Mouse (Mus musculus): ENCODE measurements around the gene Gtpbp4. TPM values are rescaled to one million over a fixed set of nuclear protein-coding genes. Genes with fewer than 3 reads are reported as not detected.

Gtpbp4 gene
- 27.0 TPM for polyA plus RNA-seq (2012; fragmentation: generic; extraction: Trizol)

GRCm38 (mm10) chr13:8995990-8996786 is at the start of gene Gtpbp4:
Gene Gtpbp4, minus strand, starts transcription at chr13:8996083.
- no peak for TF ChIP-seq E2F4 (IDR thresholded peaks at IDR 0.05; ENCODE audit: insufficient read depth)
- peak in 1 of 3 experiments; percentile 30 for TF ChIP-seq MYOG (IDR thresholded peaks at IDR 0.05; ENCODE audit: control insufficient read depth in 1 of 3, insufficient read depth in 1 of 3, insufficient read length in 2 of 3, low read depth in 2 of 3)
- TF ChIP-seq REST (IDR thresholded peaks at IDR 0.05; ENCODE audit: insufficient read depth, insufficient read length) = no peak
- TF ChIP-seq MAX (IDR thresholded peaks at IDR 0.05; ENCODE audit: low read depth) = peak; percentile 71
- no peak for TF ChIP-seq SRF (IDR thresholded peaks at IDR 0.05; ENCODE audit: control insufficient read depth, insufficient read length, low read depth)
- no peak for TF ChIP-seq TCF3 (IDR thresholded peaks at IDR 0.05; ENCODE audit: insufficient read length, low read depth)
- no peak for TF ChIP-seq MYOD1 (IDR thresholded peaks at IDR 0.05; ENCODE audit: control insufficient read depth in 1 of 3, insufficient read length in 2 of 3, low read depth in 2 of 3)
- peak; percentile 63 for TF ChIP-seq POLR2A (IDR thresholded peaks at IDR 0.05; ENCODE audit: insufficient read length, low read depth)
- TF ChIP-seq CEBPB (IDR thresholded peaks at IDR 0.05; ENCODE audit: insufficient read depth, poor library complexity, severe bottlenecking) = peak; percentile 66
- TF ChIP-seq TCF12 (IDR thresholded peaks at IDR 0.05; ENCODE audit: insufficient read depth, poor library complexity, severe bottlenecking) = no peak
- no peak for TF ChIP-seq USF1 (IDR thresholded peaks at IDR 0.05; ENCODE audit: low read depth)
- TF ChIP-seq POLR2AphosphoS2 (IDR thresholded peaks at IDR 0.05; ENCODE audit: insufficient read length, low read depth) = peak; percentile 66
- no peaks in the 10 kb centered on the region for H3K27me3 ChIP-seq (ENCODE audit: control insufficient read depth, insufficient read depth, insufficient read length)

GRCm38 (mm10) chr13:9044731-9045130 is 48.8 kb upstream of the Gtpbp4 start:
- Histone ChIP-seq H3K4me3 (no peak overlapping the region), H3K79me2 (ENCODE audit: control insufficient read depth, insufficient read depth) (no peaks in the 10 kb centered on the region), H3K36me3 (ENCODE audit: control insufficient read depth, insufficient read depth) (no peaks in the 10 kb centered on the region), H3K4me2 (ENCODE audit: low read depth) (no peak overlapping the region), H3K27me3 (ENCODE audit: control insufficient read depth, insufficient read depth, insufficient read length) (no peaks in the 10 kb centered on the region), H3ac (ENCODE audit: control insufficient read depth, insufficient read length) (no peak overlapping the region)
- TF ChIP-seq POLR2A (IDR thresholded peaks at IDR 0.05; ENCODE audit: insufficient read length, low read depth) = no peak
- no peak for TF ChIP-seq TCF12 (IDR thresholded peaks at IDR 0.05; ENCODE audit: insufficient read depth, poor library complexity, severe bottlenecking)
- no peak for TF ChIP-seq MYOG (IDR thresholded peaks at IDR 0.05; ENCODE audit: control insufficient read depth in 1 of 3, insufficient read depth in 1 of 3, insufficient read length in 2 of 3, low read depth in 2 of 3)
- TF ChIP-seq CEBPB (IDR thresholded peaks at IDR 0.05; ENCODE audit: insufficient read depth, poor library complexity, severe bottlenecking) = no peak
- no peak for TF ChIP-seq E2F4 (IDR thresholded peaks at IDR 0.05; ENCODE audit: insufficient read depth)
- TF ChIP-seq TCF3 (IDR thresholded peaks at IDR 0.05; ENCODE audit: insufficient read length, low read depth) = no peak
- TF ChIP-seq MYOD1 (IDR thresholded peaks at IDR 0.05; ENCODE audit: control insufficient read depth in 1 of 3, insufficient read length in 2 of 3, low read depth in 2 of 3) = no peak
- TF ChIP-seq SRF (IDR thresholded peaks at IDR 0.05; ENCODE audit: control insufficient read depth, insufficient read length, low read depth) = no peak
- TF ChIP-seq POLR2AphosphoS2 (IDR thresholded peaks at IDR 0.05; ENCODE audit: insufficient read length, low read depth) = no peak
- TF ChIP-seq REST (IDR thresholded peaks at IDR 0.05; ENCODE audit: insufficient read depth, insufficient read length) = no peak
- TF ChIP-seq MAX (IDR thresholded peaks at IDR 0.05; ENCODE audit: low read depth) = no peak
- TF ChIP-seq USF1 (IDR thresholded peaks at IDR 0.05; ENCODE audit: low read depth) = no peak

More at GRCm38 (mm10) chr13:8995990-8996786, at the start of gene Gtpbp4:
- Histone ChIP-seq H3K79me2 (ENCODE audit: control insufficient read depth, insufficient read depth) (peaks cover 47% of the 10 kb centered on the region), H3K4me2 (ENCODE audit: low read depth) (peak within 1 kb of the TSS; percentile 95), H3K4me3 (peak within 1 kb of the TSS; percentile 100), H3ac (ENCODE audit: control insufficient read depth, insufficient read length) (peak within 1 kb of the TSS; percentile 13), H3K36me3 (ENCODE audit: control insufficient read depth, insufficient read depth) (peaks cover 2% of the 10 kb centered on the region)

GRCm38 (mm10) chr13:9043289-9044049 is 47.6 kb upstream of the Gtpbp4 start:
- Histone ChIP-seq H3K27me3 (ENCODE audit: control insufficient read depth, insufficient read depth, insufficient read length) (no peaks in the 10 kb centered on the region), H3K4me2 (ENCODE audit: low read depth) (no peak overlapping the region), H3ac (ENCODE audit: control insufficient read depth, insufficient read length) (no peak overlapping the region), H3K36me3 (ENCODE audit: control insufficient read depth, insufficient read depth) (no peaks in the 10 kb centered on the region), H3K79me2 (ENCODE audit: control insufficient read depth, insufficient read depth) (no peaks in the 10 kb centered on the region), H3K4me3 (no peak overlapping the region)
- TF ChIP-seq MYOG (IDR thresholded peaks at IDR 0.05; ENCODE audit: control insufficient read depth in 1 of 3, insufficient read depth in 1 of 3, insufficient read length in 2 of 3, low read depth in 2 of 3) = no peak
- TF ChIP-seq POLR2A (IDR thresholded peaks at IDR 0.05; ENCODE audit: insufficient read length, low read depth) = no peak
- no peak for TF ChIP-seq MAX (IDR thresholded peaks at IDR 0.05; ENCODE audit: low read depth)
- no peak for TF ChIP-seq POLR2AphosphoS2 (IDR thresholded peaks at IDR 0.05; ENCODE audit: insufficient read length, low read depth)

GRCm38 (mm10) chr13:9040626-9041025 is 44.7 kb upstream of the Gtpbp4 start:
- no peak overlapping the region for H3K4me2 ChIP-seq (ENCODE audit: low read depth)
- TF ChIP-seq MAX (IDR thresholded peaks at IDR 0.05; ENCODE audit: low read depth) = no peak
- no peak for TF ChIP-seq CEBPB (IDR thresholded peaks at IDR 0.05; ENCODE audit: insufficient read depth, poor library complexity, severe bottlenecking)
- TF ChIP-seq E2F4 (IDR thresholded peaks at IDR 0.05; ENCODE audit: insufficient read depth) = no peak
- TF ChIP-seq POLR2A (IDR thresholded peaks at IDR 0.05; ENCODE audit: insufficient read length, low read depth) = no peak
- TF ChIP-seq POLR2AphosphoS2 (IDR thresholded peaks at IDR 0.05; ENCODE audit: insufficient read length, low read depth) = no peak
- no peak for TF ChIP-seq SRF (IDR thresholded peaks at IDR 0.05; ENCODE audit: control insufficient read depth, insufficient read length, low read depth)
- no peak for TF ChIP-seq TCF12 (IDR thresholded peaks at IDR 0.05; ENCODE audit: insufficient read depth, poor library complexity, severe bottlenecking)
- TF ChIP-seq REST (IDR thresholded peaks at IDR 0.05; ENCODE audit: insufficient read depth, insufficient read length) = no peak
- TF ChIP-seq USF1 (IDR thresholded peaks at IDR 0.05; ENCODE audit: low read depth) = no peak
- no peak for TF ChIP-seq MYOG (IDR thresholded peaks at IDR 0.05; ENCODE audit: control insufficient read depth in 1 of 3, insufficient read depth in 1 of 3, insufficient read length in 2 of 3, low read depth in 2 of 3)
- no peak for TF ChIP-seq MYOD1 (IDR thresholded peaks at IDR 0.05; ENCODE audit: control insufficient read depth in 1 of 3, insufficient read length in 2 of 3, low read depth in 2 of 3)
- TF ChIP-seq TCF3 (IDR thresholded peaks at IDR 0.05; ENCODE audit: insufficient read length, low read depth) = no peak
- H3K36me3 ChIP-seq (ENCODE audit: control insufficient read depth, insufficient read depth) = no peaks in the 10 kb centered on the region
- no peak overlapping the region for H3K4me3 ChIP-seq
- no peak overlapping the region for H3ac ChIP-seq (ENCODE audit: control insufficient read depth, insufficient read length)
- H3K79me2 ChIP-seq (ENCODE audit: control insufficient read depth, insufficient read depth) = no peaks in the 10 kb centered on the region
- H3K27me3 ChIP-seq (ENCODE audit: control insufficient read depth, insufficient read depth, insufficient read length) = no peaks in the 10 kb centered on the region
